Mouse (Mus musculus) small intestine, adult 2 months (tissue): Measurements from ENCODE around the gene Olfr344. TPM values are rescaled to one million over a fixed set of nuclear protein-coding genes. Genes with fewer than 3 reads are reported as not detected.

Experiments used
- H3K27ac ChIP-seq: fragments of 200-500 bp; 2 replicates; pipeline ENCODE4 v1.5.1; 2012; ENCODE audit warnings: low read depth, low read length, control low read depth, inconsistent platforms; ENCODE audit not compliant: insufficient read depth
- H3K27me3 ChIP-seq: fragments of 200-500 bp; 2 replicates; pipeline ENCODE4 v1.6.1; 2012; ENCODE audit warnings: mild to moderate bottlenecking, moderate library complexity, low read length, inconsistent platforms; ENCODE audit not compliant: control insufficient read depth, insufficient read depth
- H3K36me3 ChIP-seq: fragments of 200-500 bp; 2 replicates; pipeline ENCODE4 v1.6.1; 2012; ENCODE audit warnings: mild to moderate bottlenecking, low read length, control low read depth, inconsistent platforms; ENCODE audit not compliant: control insufficient read depth, insufficient read depth
- H3K4me1 ChIP-seq: fragments of 200-500 bp; 2 replicates; pipeline ENCODE4 v1.6.1; 2012; ENCODE audit warnings: low read length, inconsistent platforms, mixed read lengths; ENCODE audit not compliant: control insufficient read depth, insufficient read depth, insufficient read length
- H3K4me3 ChIP-seq: fragments of 200-500 bp; 2 replicates; pipeline ENCODE4 v1.5.1; 2012; ENCODE audit warnings: low read depth, mild to moderate bottlenecking, control low read depth, inconsistent platforms, low read length, moderate library complexity
- CTCF ChIP-seq: fragments of 200-500 bp; IDR thresholded peaks from 2 replicates; pipeline ENCODE4 v1.5.1; 2012; ENCODE audit warnings: low read depth, mild to moderate bottlenecking, control low read depth, inconsistent platforms, low read length, moderate library complexity, mixed read lengths; ENCODE audit not compliant: insufficient replicate concordance, insufficient read length; ENCODE audit errors: extremely low read depth
- POLR2A ChIP-seq: fragments of 200-500 bp; IDR thresholded peaks from 2 replicates; pipeline ENCODE4 v1.6.1; 2012; ENCODE audit warnings: low read depth, mild to moderate bottlenecking, control low read depth, inconsistent platforms, low read length, moderate library complexity
- WGBS: fragments of 180-500 bp; shearing (Covaris S2); methylation state at CpG from one replicate; pipeline ENCODE4 v1.1.7; 2018; 5-methylcytosine and 5-hydroxymethylcytosine counted together
- polyA plus RNA-seq: library from polyadenylated mRNA; depleted of rRNA; stranded (reverse); fragments of >200 nt; gene quantifications from 2 replicates; pipeline ENCODE4 v1.2.3, GENCODE M21; 2012; rRNA removed

The Olfr344 gene
- polyA plus RNA-seq = not detected in 2 replicates

DNA sequence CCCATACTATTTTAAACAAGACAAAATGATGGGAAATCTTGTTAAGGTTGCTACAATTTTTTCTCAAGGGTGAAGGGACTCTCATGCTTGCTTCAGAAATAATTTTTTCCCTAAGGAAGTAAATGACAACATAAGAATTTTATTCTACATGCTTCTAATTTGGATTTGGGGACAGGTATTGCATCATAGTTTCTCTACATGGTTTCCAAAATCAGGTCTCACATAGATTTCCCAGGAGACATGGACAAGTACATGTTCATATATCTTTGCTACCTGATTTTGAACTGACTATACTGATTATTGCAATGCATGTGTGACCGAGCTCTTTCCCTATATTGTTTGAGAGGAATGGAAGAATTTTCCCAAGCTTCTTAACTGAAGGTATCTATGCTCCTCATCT lies at the start of gene Olfr344:
Gene Olfr344 (plus strand): TSS at position 301 of the 400 bp plus-strand sequence.
- H3K36me3 ChIP-seq = no peaks in the 10 kb centered on the region
- TF ChIP-seq POLR2A (no peak), CTCF (no peak)
- no peaks in the 10 kb centered on the region for H3K4me1 ChIP-seq
- H3K27me3 ChIP-seq = no peaks in the 10 kb centered on the region
- 81% methylated on average over 1 of the region's 1 CpGs for WGBS
- no peak within 1 kb of the TSS for H3K4me3 ChIP-seq
- no peak within 1 kb of the TSS for H3K27ac ChIP-seq

DNA sequence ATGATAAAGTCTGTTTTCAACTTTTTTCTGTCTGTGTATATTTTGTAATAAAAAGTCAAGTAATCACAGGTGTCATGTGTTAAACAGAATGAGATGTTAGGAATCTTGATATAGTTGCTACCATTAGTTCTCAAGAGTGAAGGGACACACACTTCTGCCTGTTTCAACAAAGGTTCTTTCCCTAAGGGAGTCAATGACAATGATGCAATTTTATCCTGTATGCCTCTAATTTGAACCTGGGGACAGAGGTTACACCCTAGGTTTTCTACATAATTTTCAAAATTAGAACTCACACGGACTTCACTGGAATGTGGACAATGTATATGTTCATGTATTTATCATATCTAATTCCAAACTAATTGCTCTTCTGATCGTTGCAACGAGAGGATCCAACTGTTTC lies 41.8 kb upstream of the Olfr344 start, which contains the start of gene Olfr342:
Gene Olfr342 (plus strand): TSS at position 301 of the 400 bp plus-strand sequence.
- TF ChIP-seq CTCF (no peak), POLR2A (no peak)
- WGBS = 54% methylated on average over 3 of the region's 3 CpGs

DNA sequence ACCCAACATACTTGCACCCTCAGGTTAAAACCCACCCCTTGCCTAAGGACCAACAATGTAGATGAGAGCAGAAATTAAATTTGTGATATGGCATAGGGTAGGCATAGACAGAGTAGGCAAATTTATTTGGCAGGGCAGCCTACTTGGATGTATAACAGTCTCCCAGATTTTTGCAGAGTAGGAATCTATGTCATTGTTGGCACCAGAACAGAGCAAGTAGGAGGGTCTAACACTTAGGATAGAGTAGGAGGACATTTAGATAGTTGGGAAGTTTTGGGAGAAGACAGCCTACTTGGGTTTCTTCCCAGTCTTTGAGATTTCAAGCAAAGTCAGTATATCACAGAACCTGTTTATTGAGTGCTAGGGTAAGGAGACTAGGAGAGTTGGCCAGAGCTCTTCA lies 1.3 kb upstream of the Olfr344 start:
- TF ChIP-seq CTCF = no peak
- TF ChIP-seq POLR2A = no peak
- no peak overlapping the region for H3K27ac ChIP-seq
- no peaks in the 10 kb centered on the region for H3K36me3 ChIP-seq
- H3K4me3 ChIP-seq = no peak overlapping the region
- H3K27me3 ChIP-seq = no peaks in the 10 kb centered on the region
- no peaks in the 10 kb centered on the region for H3K4me1 ChIP-seq

More for the DNA sequence above, 41.8 kb upstream of the Olfr344 start, which contains the start of gene Olfr342:
- H3K4me3 ChIP-seq = no peak within 1 kb of the TSS
- H3K36me3 ChIP-seq = no peaks in the 10 kb centered on the region
- no peaks in the 10 kb centered on the region for H3K4me1 ChIP-seq
- H3K27me3 ChIP-seq = no peaks in the 10 kb centered on the region
- H3K27ac ChIP-seq = no peak within 1 kb of the TSS

DNA sequence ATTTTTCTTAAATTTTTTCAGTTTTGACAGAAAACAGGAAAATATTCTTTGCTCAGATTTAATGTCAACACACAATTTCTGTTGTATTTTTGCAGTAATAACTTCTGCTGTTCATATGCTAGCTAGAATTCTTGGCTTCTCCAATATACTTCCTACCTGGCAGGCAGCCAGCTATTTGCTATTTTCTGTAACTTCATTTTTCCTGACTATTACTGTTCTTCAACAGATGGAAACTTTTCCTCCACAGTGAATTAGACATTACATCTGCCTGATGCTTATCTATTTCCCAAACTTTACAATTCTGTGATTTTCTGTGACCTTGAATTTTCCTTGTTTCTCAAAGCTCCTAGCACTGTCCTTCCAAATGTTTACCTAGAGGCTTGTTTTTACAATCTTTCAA lies 560 bp downstream of the Olfr344 start:
- H3K27ac ChIP-seq = no peak overlapping the region
- TF ChIP-seq CTCF (no peak), POLR2A (no peak)
- no peaks in the 10 kb centered on the region for H3K36me3 ChIP-seq
- H3K27me3 ChIP-seq = no peaks in the 10 kb centered on the region
- H3K4me1 ChIP-seq = no peaks in the 10 kb centered on the region
- no peak overlapping the region for H3K4me3 ChIP-seq

DNA sequence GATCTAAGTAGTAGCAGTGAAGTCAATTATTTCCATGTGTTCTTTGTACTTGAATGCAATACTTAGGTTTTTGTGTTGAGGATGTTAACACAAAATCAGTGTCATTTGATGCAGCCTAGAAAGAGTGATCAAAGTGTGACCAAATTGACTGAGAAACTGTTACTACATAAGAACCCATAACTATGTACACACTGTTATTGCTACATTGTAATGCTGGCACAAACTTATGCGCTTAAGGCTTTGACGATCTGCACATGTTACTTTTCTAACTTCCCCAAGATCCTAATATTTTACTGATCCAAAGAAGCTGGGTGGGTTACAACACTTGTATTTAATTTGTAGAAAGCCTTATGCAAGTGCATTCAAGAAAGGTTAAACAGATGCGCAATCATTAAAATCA lies 1.4 kb downstream of the Olfr344 start:
- H3K4me3 ChIP-seq = no peak overlapping the region
- WGBS = 96% methylated on average over 3 of the region's 3 CpGs
- no peak overlapping the region for H3K27ac ChIP-seq
- no peaks in the 10 kb centered on the region for H3K4me1 ChIP-seq
- TF ChIP-seq POLR2A (no peak), CTCF (no peak)
- H3K27me3 ChIP-seq = no peaks in the 10 kb centered on the region
- H3K36me3 ChIP-seq = no peaks in the 10 kb centered on the region

Other genes starting within 250 kb of the Olfr344 start
- gene Olfr338, start 193.1 kb upstream of the Olfr344 start, polyA plus RNA-seq = not detected in 2 replicates
- gene Olfr339, start 147.7 kb upstream of the Olfr344 start, polyA plus RNA-seq = not detected in 2 replicates
- not detected in 2 replicates for gene Olfr340, start 114.1 kb upstream of the Olfr344 start, polyA plus RNA-seq
- gene Olfr341, start 84.2 kb upstream of the Olfr344 start, polyA plus RNA-seq = not detected in 2 replicates
- not detected in 2 replicates for gene Olfr342, start 41.7 kb upstream of the Olfr344 start, polyA plus RNA-seq
- not detected in 2 replicates for gene Olfr345, start 73.4 kb downstream of the Olfr344 start, polyA plus RNA-seq
- not detected in 2 replicates for gene Olfr346, start 119.1 kb downstream of the Olfr344 start, polyA plus RNA-seq
- gene Olfr347, start 165.2 kb downstream of the Olfr344 start, polyA plus RNA-seq = not detected in 2 replicates
- gene Olfr348, start 217.6 kb downstream of the Olfr344 start, polyA plus RNA-seq = not detected in 2 replicates
- gene Olfr50, start 223.9 kb downstream of the Olfr344 start, polyA plus RNA-seq = not detected in 2 replicates